Mouse (Mus musculus) hindbrain, embryonic 11.5 days (tissue): ENCODE data around the gene Psmd12. TPM values are rescaled to one million over a fixed set of nuclear protein-coding genes. Genes with fewer than 3 reads are reported as not detected.

Source experiments
- ATAC-seq: fragments of 200-750 bp; cut with Nextera tagmentation; 2 replicates; pipeline ENCODE4 v1.8.0; 2017; ENCODE audit warnings: mild to moderate bottlenecking, moderate TSS enrichment, moderate library complexity; ENCODE audit not compliant: low FRiP score
- DNase-seq: peaks from one replicate; pipeline ENCODE4 v3.0.0-alpha.2; 2015; ENCODE audit warnings: low spot score
- H3K27ac ChIP-seq: fragments of 300-500 bp; sonication (generic); 2 replicates; pipeline ENCODE4 v1.5.1; 2014; ENCODE audit warnings: mild to moderate bottlenecking, low read depth, low read length
- H3K27me3 ChIP-seq: fragments of 300-500 bp; sonication (generic); 2 replicates; pipeline ENCODE4 v1.6.1; 2014; ENCODE audit warnings: mild to moderate bottlenecking, low read length, moderate library complexity, mixed read lengths; ENCODE audit not compliant: control insufficient read depth, insufficient read depth
- H3K36me3 ChIP-seq: fragments of 300-500 bp; sonication (generic); 2 replicates; pipeline ENCODE4 v1.6.1; 2014; ENCODE audit warnings: mild to moderate bottlenecking, low read length, moderate library complexity, mixed read lengths; ENCODE audit not compliant: control insufficient read depth, insufficient read depth
- H3K4me1 ChIP-seq: fragments of 300-500 bp; sonication (generic); replicated peaks from 2 replicates; pipeline ENCODE4 v1.6.1; 2014; ENCODE audit warnings: low read length, mixed read lengths; ENCODE audit not compliant: control insufficient read depth, insufficient read depth
- H3K4me2 ChIP-seq: fragments of 300-500 bp; sonication (generic); replicated peaks from 2 replicates; pipeline ENCODE4 v1.6.1; 2014; ENCODE audit warnings: mild to moderate bottlenecking, low read depth, low read length
- H3K4me3 ChIP-seq: fragments of 300-500 bp; sonication (generic); 2 replicates; pipeline ENCODE4 v1.5.1; 2014; ENCODE audit warnings: low read depth, low read length
- H3K9ac ChIP-seq: fragments of 300-500 bp; sonication (generic); 2 replicates; pipeline ENCODE4 v1.6.1; 2014; ENCODE audit warnings: low read depth, low read length
- H3K9me3 ChIP-seq: fragments of 300-500 bp; sonication (generic); 2 replicates; pipeline ENCODE4 v1.6.1; 2016; ENCODE audit warnings: low read length; ENCODE audit not compliant: control insufficient read depth
- WGBS: fragments of 180-500 bp; shearing (Covaris S2); extraction: QIAGEN DNeasy Blood & Tissue Kit; methylation state at CpG from one replicate; pipeline ENCODE4 v1.1.7; 2014; 5-methylcytosine and 5-hydroxymethylcytosine counted together
- polyA plus RNA-seq: library from polyadenylated mRNA; unstranded; fragments of >200 nt; fragmentation: Nextera tagmentation; extraction: Ambion mirVana; gene quantifications from 2 replicates; pipeline ENCODE4 v1.2.1, GENCODE M21; 2014

Psmd12 gene
- polyA plus RNA-seq, 1 experiment from 2014 or later = 224 TPM

GRCm38 (mm10) chr11:107457282-107457681 lies 22.0 kb upstream of the Psmd12 start:
- Histone ChIP-seq H3K9ac (no peak overlapping the region), H3K4me2 (no peak overlapping the region), H3K4me3 (no peak overlapping the region), H3K4me1 (no peaks in the 10 kb centered on the region), H3K9me3 (no peaks in the 10 kb centered on the region), H3K27me3 (no peaks in the 10 kb centered on the region), H3K36me3 (no peaks in the 10 kb centered on the region), H3K27ac (no peak overlapping the region)
- no peak for DNase-seq
- 89% methylated on average over 3 of the region's 3 CpGs for WGBS
- no peak for ATAC-seq

GRCm38 (mm10) chr11:107458286-107458685 lies 21.0 kb upstream of the Psmd12 start:
- Histone ChIP-seq H3K9ac (no peak overlapping the region), H3K4me2 (no peak overlapping the region), H3K27ac (no peak overlapping the region), H3K4me3 (no peak overlapping the region), H3K27me3 (no peaks in the 10 kb centered on the region), H3K36me3 (no peaks in the 10 kb centered on the region), H3K4me1 (no peaks in the 10 kb centered on the region), H3K9me3 (no peaks in the 10 kb centered on the region)
- no peak for DNase-seq
- WGBS = 86% methylated on average over 12 of the region's 12 CpGs
- no peak for ATAC-seq

- DNase-seq = no peak
- H3K27ac ChIP-seq = no peak overlapping the region
- H3K9ac ChIP-seq = no peak overlapping the region
- H3K9me3 ChIP-seq = no peaks in the 10 kb centered on the region
- H3K4me1 ChIP-seq = no peaks in the 10 kb centered on the region
- no peak for ATAC-seq
- no peak overlapping the region for H3K4me3 ChIP-seq
- no peaks in the 10 kb centered on the region for H3K27me3 ChIP-seq
- no peaks in the 10 kb centered on the region for H3K36me3 ChIP-seq
- H3K4me2 ChIP-seq = no peak overlapping the region
- WGBS = 86% methylated on average over 7 of the region's 7 CpGs
Observed at GRCm38 (mm10) chr11:107458986-107459385, 20.3 kb upstream of the Psmd12 start.

GRCm38 (mm10) chr11:107459828-107460227 lies 19.5 kb upstream of the Psmd12 start:
- Histone ChIP-seq H3K27me3 (no peaks in the 10 kb centered on the region), H3K9me3 (no peaks in the 10 kb centered on the region), H3K4me2 (no peak overlapping the region), H3K9ac (no peak overlapping the region), H3K27ac (no peak overlapping the region), H3K4me1 (no peaks in the 10 kb centered on the region), H3K36me3 (no peaks in the 10 kb centered on the region), H3K4me3 (no peak overlapping the region)
- 69% methylated on average over 7 of the region's 7 CpGs for WGBS
- ATAC-seq (no peak), DNase-seq (no peak)

- no peak overlapping the region for H3K27ac ChIP-seq
- no peaks in the 10 kb centered on the region for H3K4me1 ChIP-seq
- no peaks in the 10 kb centered on the region for H3K27me3 ChIP-seq
- no peak overlapping the region for H3K4me2 ChIP-seq
- WGBS = 88% methylated on average over 3 of the region's 3 CpGs
- H3K9ac ChIP-seq = no peak overlapping the region
- no peaks in the 10 kb centered on the region for H3K36me3 ChIP-seq
- ATAC-seq (no peak), DNase-seq (no peak)
- no peak overlapping the region for H3K4me3 ChIP-seq
- no peaks in the 10 kb centered on the region for H3K9me3 ChIP-seq
Observed at GRCm38 (mm10) chr11:107462478-107462877, 16.8 kb upstream of the Psmd12 start.

- H3K4me1 ChIP-seq = peaks cover under 1% of the 10 kb centered on the region; the same call in 1 of the 2 replicates
- H3K4me2 ChIP-seq = no peak overlapping the region
- WGBS = 86% methylated on average over 12 of the region's 12 CpGs
- H3K9me3 ChIP-seq = no peaks in the 10 kb centered on the region
- H3K27ac ChIP-seq = no peak overlapping the region
- H3K4me3 ChIP-seq = no peak overlapping the region
- ATAC-seq (no peak), DNase-seq (no peak)
- H3K36me3 ChIP-seq = no peaks in the 10 kb centered on the region
- H3K27me3 ChIP-seq = no peaks in the 10 kb centered on the region
- H3K9ac ChIP-seq = no peak overlapping the region
Observed at GRCm38 (mm10) chr11:107463251-107463681, 16.0 kb upstream of the Psmd12 start.

GRCm38 (mm10) chr11:107464141-107464540 lies 15.1 kb upstream of the Psmd12 start:
- DNase-seq = no peak
- ATAC-seq = no peak
- no peaks in the 10 kb centered on the region for H3K36me3 ChIP-seq
- no peak overlapping the region for H3K4me3 ChIP-seq
- H3K4me2 ChIP-seq = no peak overlapping the region
- 69% methylated on average over 6 of the region's 6 CpGs for WGBS
- H3K27me3 ChIP-seq = no peaks in the 10 kb centered on the region
- H3K4me1 ChIP-seq = peaks cover 3% of the 10 kb centered on the region; the same call in 1 of the 2 replicates
- no peak overlapping the region for H3K27ac ChIP-seq
- H3K9ac ChIP-seq = no peak overlapping the region
- no peaks in the 10 kb centered on the region for H3K9me3 ChIP-seq

GRCm38 (mm10) chr11:107465041-107465440 lies 14.2 kb upstream of the Psmd12 start:
- Histone ChIP-seq H3K4me3 (no peak overlapping the region), H3K4me1 (peaks cover 3% of the 10 kb centered on the region; the same call in 1 of the 2 replicates), H3K27me3 (no peaks in the 10 kb centered on the region), H3K27ac (no peak overlapping the region), H3K9ac (no peak overlapping the region), H3K9me3 (no peaks in the 10 kb centered on the region), H3K36me3 (no peaks in the 10 kb centered on the region), H3K4me2 (no peak overlapping the region)
- ATAC-seq (no peak), DNase-seq (no peak)
- 94% methylated on average over 4 of the region's 4 CpGs for WGBS

- Histone ChIP-seq H3K4me3 (no peak overlapping the region), H3K9ac (no peak overlapping the region), H3K27me3 (no peaks in the 10 kb centered on the region), H3K4me1 (peaks cover 3% of the 10 kb centered on the region; the same call in 1 of the 2 replicates), H3K9me3 (no peaks in the 10 kb centered on the region), H3K4me2 (no peak overlapping the region), H3K27ac (no peak overlapping the region), H3K36me3 (no peaks in the 10 kb centered on the region)
- DNase-seq (no peak), ATAC-seq (no peak)
- 93% methylated on average over 1 of the region's 1 CpGs for WGBS
Observed at GRCm38 (mm10) chr11:107465969-107466368, 13.3 kb upstream of the Psmd12 start.
